Mouse (Mus musculus): Measurements from ENCODE around the gene Gstp2.
"Not testable (repeated sequence)": the region's sequence is repeated elsewhere in the genome, so short reads cannot be mapped to it uniquely, and the experiment has no call there.

The Gstp2 gene

DNA sequence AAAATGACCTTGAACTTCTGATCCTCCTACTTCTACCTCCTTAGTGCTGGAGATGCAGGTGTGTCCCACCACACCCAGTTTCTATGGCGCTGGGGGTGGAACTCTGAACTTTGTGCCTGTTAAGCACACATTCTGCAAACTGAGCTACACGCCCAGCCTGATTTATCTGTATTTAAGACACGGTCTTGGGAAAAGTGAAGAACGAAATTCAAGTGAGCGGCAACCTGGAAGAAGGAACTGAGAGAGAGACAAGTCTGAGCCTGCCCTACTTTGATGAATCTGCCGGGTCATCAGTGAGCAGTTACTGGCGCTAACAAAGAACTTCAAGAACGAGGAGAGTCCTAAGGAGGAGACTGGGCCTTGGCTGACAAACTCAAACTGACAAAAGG is 1.0 kb upstream of the Gstp2 start:
- peak; percentile 84 for DNase-seq

DNA sequence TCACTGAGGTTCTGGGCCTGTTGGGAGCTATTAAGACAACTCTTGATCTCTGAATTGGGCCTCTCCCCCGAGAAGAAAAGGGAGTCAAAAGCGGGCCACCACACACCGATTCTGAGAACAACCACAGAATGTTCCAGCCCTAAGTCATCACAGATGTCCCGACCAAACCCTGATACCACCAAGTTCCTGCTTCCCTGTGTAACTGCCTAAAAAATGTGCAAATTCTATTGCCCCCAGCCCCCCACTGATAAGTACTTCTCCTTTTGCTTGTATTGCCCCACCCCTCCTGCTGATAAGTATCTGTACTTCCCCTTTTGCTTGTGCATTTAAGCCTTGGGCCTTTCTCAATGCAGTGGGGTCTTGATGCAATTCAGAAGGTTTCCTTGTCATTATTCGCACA is 1.7 kb downstream of the Gstp2 start:
- not testable (repeated sequence) for DNase-seq

DNA sequence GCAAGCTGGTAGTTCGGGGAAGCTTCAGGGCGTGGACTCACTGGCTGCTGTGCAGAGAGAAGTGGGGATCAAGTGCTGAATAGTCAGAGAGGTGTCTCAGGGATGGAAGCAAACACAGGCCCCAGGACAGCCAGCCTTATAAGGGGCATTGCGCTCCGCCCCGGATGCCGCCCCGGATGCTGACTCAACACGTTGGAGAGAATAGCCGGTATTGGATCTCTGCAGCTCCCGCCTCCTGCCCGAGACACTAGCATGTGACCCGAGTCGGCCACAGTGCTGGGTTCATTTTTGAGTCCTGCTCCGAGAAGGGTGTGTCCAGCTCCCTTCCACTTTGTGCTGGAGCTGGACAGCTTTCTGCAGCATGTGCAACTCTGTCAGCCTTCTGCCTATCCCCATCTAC is 3.7 kb downstream of the Gstp2 start:
- peak; percentile 50 for DNase-seq

DNA sequence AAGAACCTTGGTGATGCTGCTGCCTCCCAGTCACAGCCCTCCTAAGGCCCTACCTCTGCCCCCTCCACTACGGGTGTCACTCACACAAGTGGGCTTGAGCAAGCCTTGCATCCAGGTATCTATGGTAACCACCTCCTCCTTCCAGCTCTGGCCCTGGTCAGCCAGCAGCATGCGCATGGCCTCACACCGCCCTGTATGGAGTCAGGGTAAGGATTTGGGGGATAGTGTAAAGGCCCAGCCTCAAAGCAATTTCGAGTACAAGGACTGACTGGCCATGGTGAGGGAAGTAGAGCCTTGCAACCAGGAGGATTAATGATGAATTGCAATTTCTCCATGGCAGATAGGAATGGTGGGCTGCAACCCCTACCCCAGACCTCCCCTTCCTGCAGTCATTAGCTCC is 4.3 kb downstream of the Gstp2 start:
- not testable (repeated sequence) for DNase-seq

DNA sequence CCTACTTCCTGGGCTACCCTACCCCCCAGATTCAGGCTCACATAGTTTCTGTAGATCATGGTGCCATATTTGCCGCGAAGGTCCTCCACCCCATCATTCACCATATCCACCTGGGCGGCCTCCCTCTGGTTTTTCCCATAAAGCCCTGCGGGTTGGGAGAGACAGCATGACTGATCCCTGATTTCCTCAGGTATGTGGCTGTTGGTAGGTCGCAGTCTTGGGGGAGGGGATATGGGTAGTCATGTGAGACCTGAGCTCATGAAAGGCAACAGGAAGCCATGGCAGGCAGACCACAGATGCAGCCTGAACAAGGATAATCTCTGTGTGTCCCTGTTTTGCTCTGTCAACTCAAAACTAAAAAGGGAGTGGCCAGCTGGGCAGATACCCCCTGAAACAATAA is 4.9 kb downstream of the Gstp2 start:
- not testable (repeated sequence) for DNase-seq

DNA sequence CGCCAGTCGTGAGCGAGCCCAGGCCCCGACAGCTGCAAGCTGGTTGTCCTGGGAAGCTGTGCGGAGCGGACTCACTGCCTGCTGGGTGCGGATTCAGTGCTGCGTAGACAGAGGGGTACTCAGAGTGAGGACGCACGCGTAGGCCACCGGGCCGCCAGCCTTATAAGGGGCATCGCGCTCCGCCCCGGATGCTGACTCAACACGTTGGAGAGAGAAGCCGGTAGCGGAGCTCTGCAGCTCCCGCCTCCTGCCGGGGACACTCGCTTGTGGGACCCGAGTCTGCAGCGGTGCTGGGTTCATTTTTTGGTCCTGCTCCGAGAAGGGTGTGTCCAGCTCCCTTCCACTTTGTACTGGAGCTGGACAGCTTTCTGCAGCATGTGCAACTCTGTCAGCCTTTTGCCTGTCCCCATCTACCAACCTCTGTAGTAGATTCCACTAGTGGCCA is 8.0 kb downstream of the Gstp2 start, which contains the start of gene Gstp1:
Gene Gstp1, minus strand, starts transcription at position 198 of the 445 bp plus-strand sequence.
- peak; percentile 90 for DNase-seq

DNA sequence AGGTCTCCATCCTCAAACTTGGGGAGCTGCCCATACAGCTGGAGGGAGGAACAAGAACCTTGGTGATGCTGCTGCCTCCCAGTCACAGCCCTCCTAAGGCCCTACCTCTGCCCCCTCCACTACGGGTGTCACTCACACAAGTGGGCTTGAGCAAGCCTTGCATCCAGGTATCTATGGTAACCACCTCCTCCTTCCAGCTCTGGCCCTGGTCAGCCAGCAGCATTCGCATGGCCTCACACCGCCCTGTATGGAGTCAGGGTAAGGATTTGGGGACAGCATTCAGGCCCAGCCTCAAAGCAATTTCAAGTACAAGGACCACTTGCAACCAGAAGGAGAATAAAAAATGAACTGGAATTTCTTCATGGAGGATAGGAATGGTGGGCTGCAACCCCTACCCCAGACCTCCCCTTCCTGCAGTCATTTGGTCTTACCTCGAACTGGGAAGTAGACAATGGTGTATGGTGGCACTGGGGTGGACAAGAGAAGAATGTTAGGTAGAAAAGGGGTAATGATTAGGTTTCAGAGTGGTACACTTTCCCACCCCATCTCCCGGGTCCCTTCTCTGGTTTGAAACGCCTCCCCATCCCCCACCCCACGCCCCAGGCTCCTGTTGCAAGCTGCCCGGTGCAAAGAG is 8.6 kb downstream of the Gstp2 start:
- DNase-seq = not testable (repeated sequence)

DNA sequence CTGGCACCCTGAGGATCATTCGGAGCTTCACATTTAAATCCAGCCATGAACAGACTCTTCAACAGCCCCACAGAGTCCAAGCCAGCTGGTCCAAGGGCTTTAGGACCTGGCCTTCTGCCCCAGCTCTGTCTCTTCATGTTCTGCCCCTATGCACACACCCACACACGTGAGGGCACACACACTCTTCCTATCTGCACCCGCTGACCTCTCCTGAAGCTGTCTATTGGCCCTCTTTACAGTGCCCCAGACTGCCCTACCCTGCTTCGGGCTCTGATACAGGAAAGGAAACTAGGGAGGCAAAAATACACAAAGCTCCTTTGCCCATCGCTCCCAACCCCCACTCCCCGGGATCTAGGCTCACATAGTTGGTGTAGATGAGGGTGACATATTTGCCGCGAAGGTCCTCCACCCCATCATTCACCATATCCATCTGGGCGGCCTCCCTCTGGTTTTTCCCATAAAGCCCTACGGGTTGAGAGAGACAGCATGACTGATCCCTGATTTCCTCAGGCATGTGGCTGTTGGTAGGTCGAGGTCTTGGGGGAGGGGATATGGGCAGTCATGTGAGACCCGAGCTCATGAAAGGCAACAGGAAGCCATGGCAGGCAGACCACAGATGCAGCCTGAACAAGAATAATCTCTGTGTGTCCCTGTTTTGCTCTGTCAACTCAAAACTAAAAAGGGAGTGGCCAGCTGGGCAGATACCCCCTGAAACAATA is 9.3 kb downstream of the Gstp2 start:
- no peak for DNase-seq

DNA sequence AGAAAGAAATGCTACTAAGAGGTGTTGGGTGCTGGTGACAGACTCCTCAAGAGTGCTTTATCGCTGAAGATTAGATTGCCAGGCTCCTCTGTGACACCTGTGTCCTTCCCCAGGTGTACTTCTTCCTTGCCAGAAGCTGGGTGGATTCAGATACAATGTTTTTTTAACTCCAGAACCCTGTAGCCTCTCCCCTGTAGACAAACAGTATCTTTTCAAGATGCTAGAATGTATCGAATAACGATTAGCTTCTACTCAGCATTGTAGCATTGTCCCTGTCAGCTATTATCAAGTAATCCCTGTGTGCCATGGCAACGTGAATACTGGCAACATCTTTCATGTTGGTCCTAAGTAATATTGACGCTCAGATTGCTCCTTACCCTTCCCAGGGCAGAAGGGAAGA is 12.1 kb downstream of the Gstp2 start:
- DNase-seq = no peak

DNA sequence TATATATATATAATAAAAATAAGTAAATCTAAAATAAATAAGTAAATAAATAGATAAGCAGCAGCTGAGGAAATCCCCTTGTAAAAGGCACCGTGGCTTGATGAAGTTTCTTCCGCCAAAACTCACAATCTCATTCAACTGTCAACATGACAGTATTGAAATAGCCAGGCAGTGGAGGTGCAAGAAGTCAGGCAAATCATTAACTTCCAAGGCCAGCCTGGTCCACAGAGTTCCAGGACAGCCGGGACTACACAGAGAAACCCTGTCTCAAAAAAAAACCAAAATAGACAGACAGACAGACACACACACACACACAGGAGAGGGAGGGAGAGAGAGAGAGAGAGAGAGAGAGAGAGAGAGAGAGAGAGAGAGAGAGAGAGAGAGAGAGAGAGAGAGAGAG is 12.5 kb downstream of the Gstp2 start:
- DNase-seq = peak; percentile 30

DNA sequence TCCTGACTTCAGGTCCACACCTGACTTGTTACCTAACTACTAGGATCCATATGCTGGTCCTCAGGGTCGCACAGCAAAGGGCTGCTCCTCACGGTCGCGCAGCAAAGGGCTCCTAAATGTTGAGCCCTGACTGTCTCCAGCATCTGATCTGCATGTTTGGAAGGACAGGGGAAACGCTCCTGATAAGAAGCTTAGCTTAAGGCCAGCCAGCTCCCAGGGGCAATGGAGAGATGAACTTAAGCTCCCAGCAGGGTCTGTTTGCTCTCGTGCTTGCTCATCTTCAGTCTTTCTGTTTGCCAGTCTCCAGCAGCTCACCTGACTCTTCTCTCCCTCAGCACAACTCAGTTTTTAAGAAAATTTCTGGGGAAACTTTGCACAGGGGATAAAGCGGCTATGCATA is 13.2 kb downstream of the Gstp2 start:
- DNase-seq = no peak

DNA sequence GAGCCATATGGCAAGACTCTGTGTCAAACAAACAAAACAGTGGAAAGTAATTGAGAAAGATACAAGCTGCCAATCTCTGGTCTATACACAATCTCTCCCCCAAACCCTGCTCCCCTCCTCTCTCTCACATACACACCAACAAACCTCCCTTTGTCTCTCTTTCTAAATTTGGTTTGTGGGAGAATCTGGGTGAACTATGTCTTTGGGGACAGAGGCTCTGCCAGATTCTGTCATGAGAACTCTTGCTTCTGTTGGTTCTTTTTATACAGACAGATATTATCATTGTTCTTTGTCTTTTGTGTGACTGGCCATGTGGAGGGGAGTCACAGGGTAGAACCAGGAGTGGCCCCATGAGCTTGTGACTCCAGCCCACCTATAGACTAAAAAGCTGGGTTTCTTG is 18.2 kb downstream of the Gstp2 start:
- no peak for DNase-seq

DNA sequence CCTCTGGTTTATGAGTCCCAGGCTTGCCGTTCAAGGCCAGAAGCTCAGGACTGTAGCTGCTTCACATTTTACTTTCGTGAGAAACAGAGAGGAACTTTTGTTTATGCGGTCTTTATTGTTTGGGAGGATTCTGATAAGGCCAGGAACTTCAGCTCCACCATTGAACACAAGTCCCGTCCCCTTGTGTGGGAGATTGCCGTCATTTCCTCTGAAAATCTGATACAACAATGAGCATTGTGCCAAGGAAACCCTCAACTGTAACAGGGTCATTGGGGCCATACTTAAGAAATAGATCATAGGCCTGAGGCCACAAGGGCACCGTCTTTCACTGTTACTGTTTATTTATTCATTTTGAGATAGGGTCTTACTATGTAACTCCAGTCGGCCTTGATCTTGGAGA is 22.6 kb downstream of the Gstp2 start:
- no peak for DNase-seq

DNA sequence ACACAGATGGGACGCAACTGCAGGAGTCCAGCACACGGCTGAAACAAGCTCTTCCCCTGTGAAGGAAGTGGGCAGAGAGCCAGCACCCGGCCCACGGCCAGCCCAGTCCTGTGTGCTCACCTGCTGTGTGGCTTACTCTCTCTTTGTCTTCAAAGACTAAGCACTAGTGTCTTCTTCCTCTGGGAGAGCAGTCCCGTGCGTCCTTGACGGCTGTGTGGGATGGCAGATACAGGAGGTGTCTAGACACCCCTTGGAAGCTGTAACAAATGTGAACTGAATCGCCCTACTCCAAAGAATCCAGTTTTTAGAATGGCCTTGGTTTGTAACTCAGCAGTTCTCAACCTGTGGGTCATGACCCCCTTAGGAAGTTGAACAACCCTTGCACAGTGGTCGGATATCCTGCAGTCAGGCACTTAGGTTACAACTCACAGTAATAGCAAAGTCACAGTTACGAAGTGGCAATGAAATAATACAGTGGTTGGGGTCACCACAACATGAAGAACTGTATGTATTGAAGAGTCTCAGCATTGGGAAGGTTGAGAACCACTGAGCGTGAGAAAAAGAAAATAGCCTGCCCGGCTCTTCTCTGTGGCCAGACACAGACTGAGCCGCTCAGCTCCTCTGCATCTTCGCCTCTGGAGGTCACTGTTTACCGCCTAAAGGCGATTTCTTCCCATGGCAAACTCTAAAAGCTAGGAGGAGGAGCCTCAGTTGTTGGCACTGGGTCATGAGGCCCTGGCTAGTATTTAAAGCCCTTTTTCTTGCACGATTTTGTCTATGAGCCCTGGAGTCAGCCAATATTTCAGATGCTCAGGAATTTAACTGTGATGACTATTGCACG is 26.9 kb downstream of the Gstp2 start:
- peak; percentile 76 for DNase-seq

DNA sequence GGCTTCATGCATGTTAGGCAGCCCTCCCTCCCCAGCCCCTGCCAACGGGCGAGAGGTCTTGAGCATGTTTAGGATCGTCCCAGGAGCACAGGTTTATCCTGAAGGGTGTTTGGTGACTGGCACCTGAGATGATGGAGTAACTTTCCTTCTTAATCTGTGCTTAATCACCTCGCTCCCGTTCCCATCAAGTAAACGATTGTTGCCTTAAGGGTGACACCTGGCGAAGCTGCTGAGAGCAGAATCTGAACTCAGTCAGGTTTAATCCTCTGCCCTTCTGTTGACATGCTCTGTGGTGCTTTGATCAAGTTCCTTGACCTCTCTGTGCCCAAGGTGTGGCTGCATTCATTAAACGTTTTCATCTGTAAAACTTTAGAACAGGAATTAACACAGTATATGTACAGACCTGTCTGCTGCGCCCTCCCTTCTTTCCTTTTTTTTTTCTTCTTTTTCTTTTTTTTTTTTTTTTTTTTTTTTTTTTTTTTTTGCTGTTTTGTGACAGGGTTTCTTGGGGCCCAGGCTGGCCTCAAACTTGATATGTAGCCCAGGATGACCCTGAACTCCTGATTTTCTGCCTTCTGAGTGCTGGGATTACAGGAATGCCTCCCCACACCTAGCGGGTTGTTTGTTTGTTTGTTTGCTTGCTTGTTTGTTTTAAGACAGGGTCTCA is 27.8 kb downstream of the Gstp2 start:
- no peak for DNase-seq

DNA sequence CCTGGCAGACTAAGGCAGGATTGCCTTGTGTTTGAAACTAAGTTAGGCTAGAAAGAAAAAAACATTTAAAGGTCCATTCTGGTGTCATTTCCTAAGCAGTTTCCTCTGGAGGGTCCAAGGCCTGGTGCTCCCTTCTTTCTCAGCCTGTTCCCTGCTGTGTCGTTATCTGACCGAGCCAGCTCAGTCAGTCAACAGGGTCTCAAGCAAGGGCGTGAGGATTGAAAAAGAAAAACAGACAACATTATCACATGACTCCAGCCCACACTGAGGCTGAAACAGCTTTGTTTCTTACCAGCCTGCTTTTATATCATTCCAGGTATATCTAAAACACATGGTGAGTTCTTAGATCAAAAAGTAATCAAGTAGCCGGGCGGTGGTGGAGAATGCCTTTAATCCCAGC is 30.2 kb downstream of the Gstp2 start:
- DNase-seq = peak; percentile 64

DNA sequence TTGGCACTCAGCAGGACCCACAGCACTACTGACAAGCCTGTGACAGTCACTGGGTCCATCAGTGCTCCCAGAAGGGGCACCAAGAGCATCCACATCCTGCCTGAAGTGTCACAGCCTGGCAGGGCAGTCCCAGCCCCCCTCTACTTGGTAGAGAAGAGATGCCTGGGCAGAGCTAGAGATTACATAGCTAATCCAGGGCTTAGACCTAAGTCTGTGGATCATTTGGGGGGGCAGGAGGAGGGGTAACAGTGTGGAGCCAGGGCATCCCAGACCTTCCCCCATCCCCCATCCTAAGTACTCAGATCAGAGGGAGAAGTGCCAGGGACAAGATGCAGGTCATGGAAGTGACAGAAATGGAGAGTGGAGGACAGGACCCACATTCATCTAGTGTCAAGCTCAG is 31.0 kb downstream of the Gstp2 start:
- DNase-seq = no peak

DNA sequence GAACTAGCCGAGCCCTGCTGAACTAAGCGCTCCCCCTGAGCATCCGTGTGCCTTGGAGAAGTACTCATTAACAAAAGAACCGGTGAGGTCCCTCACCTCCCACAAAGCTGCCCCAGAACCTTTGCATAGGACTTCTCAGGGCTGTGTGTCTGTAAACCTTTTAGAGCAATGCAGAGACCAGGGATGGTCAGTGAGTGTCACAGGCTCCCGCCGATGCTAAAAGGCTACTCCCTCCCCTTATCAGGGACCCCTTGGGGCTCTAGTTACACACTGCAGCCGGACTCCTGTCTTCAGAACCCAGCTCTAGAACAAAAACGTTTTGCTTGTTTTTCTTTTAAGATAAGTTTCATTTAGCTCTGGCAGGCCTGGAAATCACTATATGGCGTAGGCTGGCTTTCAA is 32.8 kb downstream of the Gstp2 start:
- peak; percentile 53 for DNase-seq

DNA sequence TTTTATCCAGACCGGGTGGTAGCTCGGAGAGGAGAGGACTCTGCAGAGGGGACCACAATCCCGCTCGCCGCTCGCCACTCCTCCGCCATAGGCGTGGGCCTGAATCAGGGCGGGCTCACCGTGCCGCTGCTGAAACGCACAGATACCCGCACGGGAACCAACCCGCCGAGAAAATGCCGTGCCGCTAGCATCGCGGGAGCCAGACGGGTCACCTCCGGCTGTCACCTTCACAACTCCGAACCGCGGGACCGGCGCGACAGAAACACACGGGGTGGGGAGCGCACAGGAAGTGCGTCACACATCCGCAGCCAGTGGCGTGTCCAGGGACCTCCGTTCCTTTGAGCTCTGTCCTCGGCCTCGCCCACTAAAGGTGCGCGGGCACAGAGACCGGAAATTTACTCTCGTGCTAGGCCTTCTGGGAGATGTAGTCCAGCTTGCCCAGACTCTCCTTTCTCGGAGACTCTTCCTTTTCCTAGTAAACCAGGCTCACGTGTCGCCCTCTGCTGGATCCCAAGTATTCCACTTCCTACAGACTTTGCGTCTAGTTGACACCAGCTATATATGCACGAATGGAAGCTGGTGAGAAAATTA is 33.3 kb downstream of the Gstp2 start, which contains the start of gene Ndufv1:
Gene Ndufv1, minus strand, starts transcription at position 375 of the 591 bp plus-strand sequence.
- peak; percentile 96 for DNase-seq

DNA sequence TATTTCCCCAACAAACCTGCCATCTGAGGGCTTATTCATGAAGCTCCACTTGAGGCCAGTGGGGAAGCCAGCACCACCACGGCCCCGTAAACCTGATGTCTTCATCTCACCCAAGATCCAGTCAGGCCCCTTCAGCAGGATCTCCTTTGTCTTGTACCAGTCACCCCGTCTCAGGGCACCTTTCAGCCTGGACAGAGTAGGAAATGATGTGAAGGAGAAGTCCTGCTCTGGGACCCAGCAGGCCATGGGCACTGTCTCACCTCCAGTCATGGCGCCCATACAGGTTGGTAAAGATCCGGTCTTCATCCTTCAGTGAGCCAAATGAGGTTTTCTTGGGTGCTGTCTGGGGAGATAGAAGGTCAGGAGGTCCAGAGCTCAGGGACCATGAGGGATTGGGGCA is 34.7 kb downstream of the Gstp2 start:
- DNase-seq = no peak

DNA sequence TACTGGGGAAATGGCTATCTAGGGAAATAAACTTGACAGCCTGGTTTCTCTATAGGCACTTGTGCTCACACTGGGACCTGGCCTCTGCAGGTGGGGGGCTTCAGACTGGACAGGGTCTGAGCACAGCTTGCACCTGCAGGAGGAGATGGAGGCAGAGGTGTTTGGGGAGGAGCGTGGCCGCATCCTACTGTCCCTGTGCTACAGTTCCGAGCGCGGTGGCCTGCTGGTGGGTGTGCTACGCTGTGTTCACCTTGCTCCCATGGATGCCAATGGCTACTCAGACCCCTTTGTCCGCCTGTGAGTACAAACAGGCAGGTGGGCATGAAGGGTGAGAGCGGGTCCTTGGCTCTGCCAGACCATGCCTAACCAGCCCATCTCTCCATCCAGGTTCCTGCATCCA is 39.9 kb downstream of the Gstp2 start:
- no peak for DNase-seq

DNA sequence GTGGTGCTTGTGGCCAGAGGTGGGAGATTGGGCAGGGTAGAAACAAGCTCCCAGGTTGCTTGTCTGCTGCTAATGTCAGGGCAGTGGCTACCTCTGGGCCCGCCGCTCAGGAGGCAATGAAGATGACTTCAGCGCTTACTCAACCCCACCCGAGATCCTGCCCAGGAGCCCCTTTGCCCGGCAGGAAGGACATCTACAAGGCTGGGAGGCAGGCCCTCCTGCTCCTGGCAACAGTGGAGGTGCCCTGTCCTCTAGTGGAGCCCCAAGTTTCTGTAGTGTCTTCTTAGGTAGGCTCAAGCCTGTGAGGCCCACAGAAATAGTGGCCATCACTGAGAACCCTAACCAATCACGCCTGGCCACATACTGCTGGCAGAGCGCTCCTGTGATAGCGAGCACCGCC is 40.7 kb downstream of the Gstp2 start:
- DNase-seq = no peak

DNA sequence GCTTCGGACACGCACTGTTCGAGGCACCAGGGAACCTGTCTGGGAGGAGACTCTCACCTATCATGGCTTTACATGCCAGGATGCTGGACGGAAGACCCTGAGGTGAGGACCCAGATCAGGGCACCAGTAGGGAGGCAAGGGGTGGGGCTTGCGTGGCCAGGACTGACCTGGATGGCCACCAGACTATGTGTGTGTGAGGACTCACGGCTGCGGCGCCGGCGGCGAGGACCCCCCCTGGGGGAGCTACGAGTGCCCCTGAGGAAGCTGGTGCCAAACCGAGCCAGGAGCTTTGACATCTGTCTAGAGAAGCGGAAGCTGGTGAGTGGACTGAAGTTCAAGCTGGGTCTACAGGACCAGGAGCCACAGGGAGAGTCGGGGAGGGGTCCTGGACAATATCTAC is 41.5 kb downstream of the Gstp2 start:
- no peak for DNase-seq

All from liver (tissue).